In genomic region chr1:58802322-58803273, GRCm38 (mm10) we compare ENCODE assay signal across 8 mouse cellular contexts. TPM values are rescaled to one million over a fixed set of nuclear protein-coding genes. Genes with fewer than 3 reads are reported as not detected.
A peak's percentile ranks its signal among the peaks of the same experiment; 100 is the strongest.
DNase-seq lines count a peak whose midpoint lies in the region; ATAC-seq and TF ChIP-seq lines count a peak whose summit lies in the region.

No protein-coding gene starts in this region.

- H3K9ac ChIP-seq in liver, embryonic 15.5 days: no peak overlapping the region
- no peak overlapping the region for H3K9ac ChIP-seq in forebrain, embryonic 11.5 days (ENCODE audit: low read length)

- H3K4me1 ChIP-seq in brown adipose tissue, adult 24 weeks (ENCODE audit: control insufficient read depth, insufficient read depth, insufficient read length, low read length): peaks cover 9% of the 10 kb centered on the region
- H3K4me1 ChIP-seq in liver, embryonic 15.5 days (replicated peaks): peaks cover 14% of the 10 kb centered on the region
- peaks cover 8% of the 10 kb centered on the region; the same call in 1 of the 2 replicates for H3K4me1 ChIP-seq in small intestine, adult 2 months (ENCODE audit: control insufficient read depth, insufficient read depth, insufficient read length, low read length)
- no peaks in the 10 kb centered on the region for H3K4me1 ChIP-seq in forebrain, embryonic 11.5 days (replicated peaks; ENCODE audit: control insufficient read depth, insufficient read depth, low read length)

- peaks cover 9% of the 10 kb centered on the region for H3K36me3 ChIP-seq in liver, embryonic 15.5 days (replicated peaks)
- H3K36me3 ChIP-seq in small intestine, adult 2 months (ENCODE audit: control insufficient read depth, insufficient read depth, low read length): peaks cover 5% of the 10 kb centered on the region
- no peaks in the 10 kb centered on the region for H3K36me3 ChIP-seq in forebrain, embryonic 11.5 days (ENCODE audit: control insufficient read depth, insufficient read depth, low read length)

- 51% methylated on average over 18 of the region's 18 CpGs for WGBS in liver, embryonic 15.5 days (ENCODE audit: insufficient replicate concordance)
- 16% methylated on average over 18 of the region's 18 CpGs for WGBS in small intestine, adult 2 months
- WGBS in forebrain, embryonic 11.5 days: 87% methylated on average over 18 of the region's 18 CpGs

- no peaks in the 10 kb centered on the region for H3K27me3 ChIP-seq in liver, embryonic 15.5 days
- no peaks in the 10 kb centered on the region for H3K27me3 ChIP-seq in small intestine, adult 2 months (ENCODE audit: control insufficient read depth, insufficient read depth, low read length)
- H3K27me3 ChIP-seq in forebrain, embryonic 11.5 days (ENCODE audit: control insufficient read depth, insufficient read depth, low read length): no peaks in the 10 kb centered on the region

- peak; percentile 71; the same call in 1 of the 2 replicates for TF ChIP-seq CTCF in small intestine, adult 2 months (IDR thresholded peaks at IDR 0.05; ENCODE audit: extremely low read depth, insufficient read length, insufficient replicate concordance, low read depth, low read length)

- peak overlapping the region; percentile 87 for H3K27ac ChIP-seq in brown adipose tissue, adult 24 weeks (replicated peaks; ENCODE audit: low read depth, low read length)
- 0 out of 2 replicates have a peak overlapping the region, but pooled peaks have one; percentile 26 for H3K27ac ChIP-seq in liver, embryonic 15.5 days (replicated peaks)
- peak overlapping the region; percentile 96 for H3K27ac ChIP-seq in small intestine, adult 2 months (ENCODE audit: insufficient read depth, low read depth, low read length)
- H3K27ac ChIP-seq in forebrain, embryonic 11.5 days (ENCODE audit: low read depth, low read length): no peak overlapping the region

- H3K9me3 ChIP-seq in liver, embryonic 15.5 days (replicated peaks): no peaks in the 10 kb centered on the region
- no peaks in the 10 kb centered on the region; the same call in 1 of the 2 replicates for H3K9me3 ChIP-seq in forebrain, embryonic 11.5 days (ENCODE audit: control insufficient read depth, low read length)

- peak overlapping the region; percentile 54 for H3K4me2 ChIP-seq in liver, embryonic 15.5 days
- no peak overlapping the region for H3K4me2 ChIP-seq in forebrain, embryonic 11.5 days (ENCODE audit: low read depth, low read length, severe bottlenecking)

- DNase-seq in right cerebral cortex, adult 18-20 months: peak; percentile 2
- DNase-seq in right cerebral cortex, postnatal 36 days (ENCODE audit: low spot score in 2 of 2): no peak
- no peak for DNase-seq in retina, embryonic 14.5 days (ENCODE audit: low spot score)
- DNase-seq in forebrain, embryonic 11.5 days (ENCODE audit: low spot score): no peak

- H3K4me3 ChIP-seq in brown adipose tissue, adult 24 weeks (ENCODE audit: insufficient read depth, low read depth, low read length): peak overlapping the region; percentile 56
- H3K4me3 ChIP-seq in liver, embryonic 15.5 days (replicated peaks): peak overlapping the region; percentile 10; the same call in 1 of the 2 replicates
- peak overlapping the region; percentile 65 for H3K4me3 ChIP-seq in small intestine, adult 2 months (ENCODE audit: low read depth, low read length)
- no peak overlapping the region for H3K4me3 ChIP-seq in forebrain, embryonic 11.5 days (ENCODE audit: low read depth, low read length)

- ATAC-seq in inflammation-experienced regulatory T-cells, adult 6 months: peak; percentile 57
- ATAC-seq in liver, embryonic 15.5 days (ENCODE audit: insufficient read depth): peak; percentile 66
- ATAC-seq in forebrain, embryonic 11.5 days (replicated peaks; ENCODE audit: low FRiP score): no peak

- peak; percentile 42; the same call in 1 of the 2 replicates for TF ChIP-seq POLR2A in small intestine, adult 2 months (IDR thresholded peaks at IDR 0.05; ENCODE audit: low read depth, low read length)

RNA-seq across cellular contexts. Expression of gene Casp8, which starts 7.4 kb away (rescaled TPM):
- 9.9 and 15.4 TPM in 2 replicates for polyA plus RNA-seq in brown adipose tissue, adult 24 weeks (2012; ENCODE audit: insufficient read depth, insufficient read length, missing spikeins)
- 100 to 1,000 TPM; 161 to 182 (median 167) TPM for polyA plus RNA-seq in inflammation-experienced regulatory T-cells, adult 6 months (2017; shearing (Covaris generic))
- polyA plus RNA-seq in liver, embryonic 15.5 days (2015; fragmentation: Nextera tagmentation; extraction: Ambion mirVana): 13.7 and 13.8 TPM in 2 replicates
- polyA plus RNA-seq in small intestine, adult 2 months (2012; rRNA removed): 4.1 and 9.4 TPM in 2 replicates
- polyA plus RNA-seq in forebrain, embryonic 11.5 days (2014; fragmentation: Nextera tagmentation; extraction: Ambion mirVana): 11.9 and 12.6 TPM in 2 replicates
